ENCODE assay signal across 19 mouse cellular contexts in genomic region chr2:132051798-132052197, GRCm38 (mm10). TPM values are rescaled to one million over a fixed set of nuclear protein-coding genes. Genes with fewer than 3 reads are reported as not detected.
DNase-seq lines count a peak whose midpoint lies in the region; ATAC-seq and TF ChIP-seq lines count a peak whose summit lies in the region.
"Had no signal": no experiment of that assay in that cellular context is flagged by ENCODE, and none has a peak within 500 bp of the region (broad histone marks: within the 10 kb centered on the region; RNA-seq: fewer than 3 reads in every experiment).

No protein-coding gene starts in this region.

- H3K4me2 ChIP-seq in liver, embryonic 11.5 days: no peak overlapping the region
- H3K4me2 ChIP-seq in hindbrain, postnatal 0 days (ENCODE audit: low read depth, low read length): no peak overlapping the region
- H3K4me2 ChIP-seq in forebrain, embryonic 11.5 days (ENCODE audit: low read depth, low read length, severe bottlenecking): no peak overlapping the region
- H3K4me2 ChIP-seq: embryonic facial prominence, embryonic 12.5 days; heart, embryonic 13.5 days; hindbrain, embryonic 13.5 days; intestine, embryonic 15.5 days had no signal

- 65% methylated on average over 5 of the region's 5 CpGs for WGBS in heart, embryonic 10.5 days
- 44% methylated on average over 5 of the region's 5 CpGs for WGBS in liver, embryonic 11.5 days
- 84% methylated on average over 5 of the region's 5 CpGs for WGBS in hindbrain, postnatal 0 days
- 85% methylated on average over 5 of the region's 5 CpGs for WGBS in forebrain, embryonic 11.5 days

- peaks cover 35% of the 10 kb centered on the region for H3K4me1 ChIP-seq in heart, embryonic 10.5 days
- 0 out of 2 replicates have a peak, but pooled peaks cover 4% of the 10 kb centered on the region for H3K4me1 ChIP-seq in liver, embryonic 11.5 days (replicated peaks; ENCODE audit: control insufficient read depth, insufficient read depth, low read length)
- H3K4me1 ChIP-seq in hindbrain, postnatal 0 days (ENCODE audit: insufficient read depth, low read length): no peaks in the 10 kb centered on the region
- H3K4me1 ChIP-seq in forebrain, embryonic 11.5 days (replicated peaks; ENCODE audit: control insufficient read depth, insufficient read depth, low read length): no peaks in the 10 kb centered on the region
- H3K4me1 ChIP-seq: hindbrain, embryonic 13.5 days had no signal

- ATAC-seq in liver, embryonic 11.5 days (replicated peaks; ENCODE audit: low FRiP score): peak; percentile 76
- ATAC-seq in hindbrain, postnatal 0 days: no peak
- no peak for ATAC-seq in forebrain, embryonic 11.5 days (replicated peaks; ENCODE audit: low FRiP score)
- ATAC-seq: forebrain, embryonic 14.5 days; intestine, embryonic 15.5 days; Patski had no signal

- TF ChIP-seq CTCF in hindbrain, postnatal 0 days (IDR thresholded peaks at IDR 0.05; ENCODE audit: low read depth): no peak

- H3K27ac ChIP-seq in heart, embryonic 10.5 days: no peak overlapping the region
- H3K27ac ChIP-seq in liver, embryonic 11.5 days (ENCODE audit: low read depth, low read length): no peak overlapping the region
- H3K27ac ChIP-seq in hindbrain, postnatal 0 days: no peak overlapping the region
- H3K27ac ChIP-seq in forebrain, embryonic 11.5 days (ENCODE audit: low read depth, low read length): no peak overlapping the region
- H3K27ac ChIP-seq: embryonic facial prominence, embryonic 12.5 days; heart, embryonic 13.5 days; hindbrain, embryonic 13.5 days; intestine, embryonic 15.5 days; kidney, postnatal 0 days had no signal

- peaks cover 20% of the 10 kb centered on the region for H3K36me3 ChIP-seq in heart, embryonic 10.5 days
- H3K36me3 ChIP-seq in liver, embryonic 11.5 days (ENCODE audit: control insufficient read depth, insufficient read depth, low read length): no peaks in the 10 kb centered on the region
- H3K36me3 ChIP-seq in hindbrain, postnatal 0 days (ENCODE audit: insufficient read depth, low read length): peaks cover 22% of the 10 kb centered on the region
- no peaks in the 10 kb centered on the region for H3K36me3 ChIP-seq in forebrain, embryonic 11.5 days (ENCODE audit: control insufficient read depth, insufficient read depth, low read length)

- no peaks in the 10 kb centered on the region for H3K27me3 ChIP-seq in heart, embryonic 10.5 days (ENCODE audit: insufficient read depth, poor library complexity, severe bottlenecking)
- no peaks in the 10 kb centered on the region for H3K27me3 ChIP-seq in liver, embryonic 11.5 days (replicated peaks; ENCODE audit: control insufficient read depth, insufficient read depth, low read length)
- no peaks in the 10 kb centered on the region for H3K27me3 ChIP-seq in hindbrain, postnatal 0 days (ENCODE audit: insufficient read depth, low read length)
- no peaks in the 10 kb centered on the region for H3K27me3 ChIP-seq in forebrain, embryonic 11.5 days (ENCODE audit: control insufficient read depth, insufficient read depth, low read length)
- H3K27me3 ChIP-seq: embryonic facial prominence, embryonic 12.5 days; heart, embryonic 13.5 days; hindbrain, embryonic 13.5 days; intestine, embryonic 15.5 days; Patski had no signal

- H3K9ac ChIP-seq in liver, embryonic 11.5 days (ENCODE audit: low read depth, low read length): no peak overlapping the region
- no peak overlapping the region for H3K9ac ChIP-seq in hindbrain, postnatal 0 days (replicated peaks; ENCODE audit: low read length)
- H3K9ac ChIP-seq in forebrain, embryonic 11.5 days (ENCODE audit: low read length): no peak overlapping the region
- H3K9ac ChIP-seq: embryonic facial prominence, embryonic 12.5 days; heart, embryonic 13.5 days; hindbrain, embryonic 13.5 days; intestine, embryonic 15.5 days had no signal

- DNase-seq in heart, embryonic 10.5 days (ENCODE audit: low spot score): peak; percentile 46
- no peak for DNase-seq in heart, adult 11 months
- DNase-seq in CD8-positive naive resting alpha-beta T cell, adult 2 months (ENCODE audit: low read depth in 2 of 2, low spot score in 2 of 2): peak; percentile 37 to 38
- DNase-seq in liver, embryonic 11.5 days (ENCODE audit: low spot score): no peak
- peak; percentile 50 for DNase-seq in naive thymus-derived CD4-positive, alpha-beta T cell, adult 2 months (ENCODE audit: low read depth)
- no peak for DNase-seq in cerebellum, postnatal 10 days
- DNase-seq in hindbrain, postnatal 0 days (ENCODE audit: low spot score): no peak
- no peak for DNase-seq in forebrain, embryonic 11.5 days (ENCODE audit: low spot score)
- DNase-seq: adrenal gland, postnatal 25 days; cerebellum, adult 2 months; thymus, postnatal 36 days had no signal

- no peaks in the 10 kb centered on the region for H3K9me3 ChIP-seq in heart, embryonic 10.5 days
- H3K9me3 ChIP-seq in liver, embryonic 11.5 days (ENCODE audit: control insufficient read depth, low read length): no peaks in the 10 kb centered on the region
- no peaks in the 10 kb centered on the region for H3K9me3 ChIP-seq in hindbrain, postnatal 0 days (ENCODE audit: low read length)
- no peaks in the 10 kb centered on the region for H3K9me3 ChIP-seq in forebrain, embryonic 11.5 days (ENCODE audit: control insufficient read depth, low read length)
- H3K9me3 ChIP-seq: embryonic facial prominence, embryonic 12.5 days; heart, embryonic 13.5 days; hindbrain, embryonic 13.5 days; intestine, embryonic 15.5 days had no signal

- H3K4me3 ChIP-seq in heart, embryonic 10.5 days: no peak overlapping the region
- no peak overlapping the region for H3K4me3 ChIP-seq in liver, embryonic 11.5 days (ENCODE audit: low read depth, low read length)
- no peak overlapping the region for H3K4me3 ChIP-seq in hindbrain, postnatal 0 days (ENCODE audit: low read length)
- no peak overlapping the region for H3K4me3 ChIP-seq in forebrain, embryonic 11.5 days (ENCODE audit: low read depth, low read length)
- H3K4me3 ChIP-seq: embryonic facial prominence, embryonic 12.5 days; erythroblast, embryonic 14.5 days; heart, embryonic 13.5 days; hindbrain, embryonic 13.5 days; intestine, embryonic 15.5 days had no signal

RNA-seq across cellular contexts. Expression of gene Rassf2, which starts 21.7 kb away (rescaled TPM):
- 4.7 TPM in 2 replicates for polyA plus RNA-seq in heart, embryonic 10.5 days (2016; fragmentation: Nextera tagmentation; extraction: Ambion mirVana)
- polyA plus RNA-seq in liver, embryonic 11.5 days (2014; fragmentation: Nextera tagmentation; extraction: Ambion mirVana): 4.9 and 6.2 TPM in 2 replicates
- 39.1 and 39.8 TPM in 2 replicates for total RNA-seq in hindbrain, postnatal 0 days (2014; rRNA removed)
- polyA plus RNA-seq in hindbrain, postnatal 0 days (2015; fragmentation: Nextera tagmentation; extraction: Ambion mirVana): 18.7 and 19.0 TPM in 2 replicates
- polyA plus RNA-seq in forebrain, embryonic 11.5 days (2014; fragmentation: Nextera tagmentation; extraction: Ambion mirVana): 35.3 and 36.3 TPM in 2 replicates

Comparison
In these comparisons a context has a peak if more than half of its experiments do, and no peak if none do; other contexts are left out.
1. DNase-seq: peak in heart, embryonic 10.5 days (single experiment), CD8-positive naive resting alpha-beta T cell, adult 2 months (2 of 2) and naive thymus-derived CD4-positive, alpha-beta T cell, adult 2 months (single experiment); none in heart, adult 11 months (single experiment), liver, embryonic 11.5 days (single experiment), cerebellum, postnatal 10 days (0 of 2), hindbrain, postnatal 0 days (single experiment) and forebrain, embryonic 11.5 days (single experiment).